Mouse (Mus musculus): ENCODE results near the gene Pmpca.

Pmpca gene

GRCm38 (mm10) chr2:26389154-26389690, at the start of gene Pmpca, which contains the start of gene Entr1:
TSS of gene Pmpca (plus strand) at chr2:26389339.
TSS of gene Entr1 (minus strand) at chr2:26389316.
- DNase-seq (ENCODE audit: low read depth in 1 of 2, low spot score in 2 of 2) = peak in 1 of 2 experiments; percentile 57

GRCm38 (mm10) chr2:26341510-26341981, 47.6 kb upstream of the Pmpca start:
- no peak for DNase-seq (ENCODE audit: low read depth in 1 of 2, low spot score in 2 of 2)

DNA sequence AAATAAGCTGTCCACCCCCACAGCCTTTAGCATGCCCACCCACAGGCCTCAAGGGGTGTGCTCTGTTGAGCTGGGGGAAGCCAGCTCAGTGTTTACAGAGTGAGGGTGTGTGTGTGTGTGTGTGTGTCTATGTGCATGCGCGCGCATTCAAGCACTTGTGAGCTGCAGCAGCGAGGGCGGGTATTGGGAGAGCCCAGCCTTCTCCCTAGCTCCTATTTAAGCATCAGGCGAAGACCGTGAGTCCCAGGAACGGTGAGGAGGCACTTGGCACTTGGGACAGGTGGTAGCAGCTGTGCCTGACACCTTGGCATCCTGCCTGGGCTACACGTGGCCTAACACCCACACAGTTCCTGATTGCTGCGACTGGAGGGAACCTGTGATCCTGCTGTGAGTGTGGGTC, 47.1 kb upstream of the Pmpca start:
- no peak for DNase-seq (ENCODE audit: low read depth in 1 of 2, low spot score in 2 of 2)

GRCm38 (mm10) chr2:26342609-26343490, 46.3 kb upstream of the Pmpca start:
- DNase-seq (ENCODE audit: low read depth in 1 of 2, low spot score in 2 of 2) = no peak

- DNase-seq (ENCODE audit: low read depth in 1 of 2, low spot score in 2 of 2) = no peak
Observed at GRCm38 (mm10) chr2:26348241-26348640, 40.9 kb upstream of the Pmpca start.

- peak; percentile 73 to 82 for DNase-seq (ENCODE audit: low read depth in 1 of 2, low spot score in 2 of 2)
Observed at GRCm38 (mm10) chr2:26351358-26352290, 37.5 kb upstream of the Pmpca start, which contains the start of gene Dnlz. TSS of gene Dnlz (minus strand) at chr2:26352110.

DNA sequence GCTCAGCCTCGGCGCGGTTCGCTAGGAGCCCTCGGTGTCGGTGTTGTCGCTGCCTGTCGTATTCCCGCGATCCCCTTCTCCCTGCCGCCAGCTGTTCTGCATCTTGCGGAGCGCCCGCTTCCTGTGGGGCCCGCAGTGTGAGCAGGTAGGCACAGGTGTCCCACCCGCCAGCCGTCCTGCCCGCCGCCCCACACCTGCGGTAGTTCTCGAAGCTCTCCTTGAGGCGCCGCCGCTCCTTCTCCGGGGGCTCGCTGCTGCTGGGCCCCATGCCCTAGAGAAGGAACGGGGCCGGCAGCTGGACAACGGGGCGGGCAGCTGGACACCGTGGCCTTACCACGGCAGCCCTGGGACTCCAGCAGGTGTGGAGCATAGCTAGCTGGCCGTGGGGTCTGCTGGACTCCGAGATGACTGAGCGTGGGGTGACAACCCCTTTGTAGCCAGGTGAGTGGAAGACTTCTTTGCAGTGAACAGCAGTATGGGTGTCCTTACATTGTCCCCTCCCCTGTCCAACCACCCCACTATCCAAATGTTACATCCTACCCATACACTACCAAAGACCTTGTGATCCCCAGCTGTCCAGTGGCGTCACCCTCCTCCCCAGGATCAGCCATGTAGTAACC, 36.7 kb upstream of the Pmpca start:
- no peak for DNase-seq (ENCODE audit: low read depth in 1 of 2, low spot score in 2 of 2)

- no peak for DNase-seq (ENCODE audit: low read depth in 1 of 2, low spot score in 2 of 2)
Observed at GRCm38 (mm10) chr2:26353066-26353980, 35.8 kb upstream of the Pmpca start.

DNA sequence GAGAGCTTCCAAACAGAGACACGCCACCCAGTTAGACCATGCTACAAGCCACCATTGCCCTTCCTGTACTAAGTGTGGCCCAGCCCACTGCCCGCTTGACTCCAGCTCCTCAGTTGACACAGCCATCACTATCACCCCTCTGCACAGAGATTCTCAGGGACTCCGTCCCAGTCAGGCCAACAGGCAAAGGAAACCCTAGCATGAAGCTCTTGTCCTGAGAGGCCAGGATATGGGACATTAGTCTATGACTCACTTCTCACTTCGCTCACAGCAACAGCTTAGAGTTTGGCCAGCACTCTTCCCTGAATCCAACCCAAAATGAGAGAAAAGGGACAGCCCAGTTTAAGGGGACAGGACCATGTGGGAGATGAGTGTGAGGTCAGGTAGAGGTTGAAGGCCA, 34.7 kb upstream of the Pmpca start:
- DNase-seq (ENCODE audit: low read depth in 1 of 2, low spot score in 2 of 2) = no peak

- no peak for DNase-seq (ENCODE audit: low read depth in 1 of 2, low spot score in 2 of 2)
Observed at GRCm38 (mm10) chr2:26356231-26356630, 32.9 kb upstream of the Pmpca start.

- no peak for DNase-seq (ENCODE audit: low read depth in 1 of 2, low spot score in 2 of 2)
Observed at GRCm38 (mm10) chr2:26356678-26357077, 32.5 kb upstream of the Pmpca start.

DNA sequence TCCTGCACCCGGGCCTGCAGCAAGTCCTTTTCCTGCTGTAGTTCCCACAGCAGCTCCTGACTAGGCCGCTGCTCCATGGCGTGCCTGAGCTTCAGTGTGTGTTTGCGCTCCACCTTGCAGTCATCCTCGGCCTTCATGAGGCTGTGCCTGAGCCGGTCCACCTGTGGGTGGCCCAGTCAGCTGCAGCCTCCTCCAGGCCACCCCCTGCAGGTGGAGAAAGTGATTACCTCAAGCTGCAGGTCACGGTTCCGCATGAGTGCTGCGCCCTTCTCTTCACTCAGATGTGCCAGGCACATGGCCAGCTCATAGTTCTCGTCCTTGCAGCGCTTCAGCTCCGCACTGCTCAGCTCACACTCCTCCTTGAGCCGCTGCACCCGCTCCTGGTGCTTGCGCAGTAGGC, 31.7 kb upstream of the Pmpca start:
- DNase-seq (ENCODE audit: low read depth in 1 of 2, low spot score in 2 of 2) = no peak

DNA sequence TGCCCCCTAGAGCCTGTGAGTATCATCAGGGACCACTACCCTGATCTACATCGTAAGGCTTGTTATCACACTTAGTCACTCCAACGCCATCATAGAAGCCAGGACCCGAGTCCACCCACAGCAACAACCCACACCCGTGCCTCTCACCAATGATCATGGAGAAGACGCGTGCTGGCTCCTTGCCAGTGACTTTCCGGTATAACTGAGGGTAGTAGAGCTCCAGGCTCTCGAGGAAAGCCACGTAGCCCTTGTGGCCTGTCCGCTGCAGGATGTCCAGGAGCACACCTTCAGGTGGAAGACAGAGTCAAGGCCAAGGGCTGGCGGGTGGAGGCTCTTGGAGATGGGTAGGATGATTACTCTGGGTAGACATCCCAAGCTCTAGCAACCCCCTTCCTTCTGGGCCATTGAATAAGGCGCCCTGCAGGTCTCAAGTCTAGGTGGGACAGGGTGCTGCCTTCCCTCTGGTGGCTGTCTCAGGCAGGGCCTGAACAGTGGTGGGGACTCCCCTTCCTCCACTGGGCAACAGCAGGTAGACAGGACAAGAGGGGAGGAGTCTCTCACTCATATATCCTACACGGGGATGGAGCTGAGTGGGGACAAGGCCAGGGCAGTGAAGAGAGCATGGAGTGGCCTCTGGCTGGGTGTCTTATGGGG, 30.3 kb upstream of the Pmpca start:
- DNase-seq (ENCODE audit: low read depth in 1 of 2, low spot score in 2 of 2) = no peak

- peak; percentile 37 to 47 for DNase-seq (ENCODE audit: low read depth in 1 of 2, low spot score in 2 of 2)
Observed at GRCm38 (mm10) chr2:26359983-26360382, 29.2 kb upstream of the Pmpca start.

- DNase-seq (ENCODE audit: low read depth in 1 of 2, low spot score in 2 of 2) = peak; percentile 57 to 64
Observed at GRCm38 (mm10) chr2:26360772-26361171, 28.4 kb upstream of the Pmpca start, which contains the start of gene Card9. TSS of gene Card9 (minus strand) at chr2:26360918.

DNA sequence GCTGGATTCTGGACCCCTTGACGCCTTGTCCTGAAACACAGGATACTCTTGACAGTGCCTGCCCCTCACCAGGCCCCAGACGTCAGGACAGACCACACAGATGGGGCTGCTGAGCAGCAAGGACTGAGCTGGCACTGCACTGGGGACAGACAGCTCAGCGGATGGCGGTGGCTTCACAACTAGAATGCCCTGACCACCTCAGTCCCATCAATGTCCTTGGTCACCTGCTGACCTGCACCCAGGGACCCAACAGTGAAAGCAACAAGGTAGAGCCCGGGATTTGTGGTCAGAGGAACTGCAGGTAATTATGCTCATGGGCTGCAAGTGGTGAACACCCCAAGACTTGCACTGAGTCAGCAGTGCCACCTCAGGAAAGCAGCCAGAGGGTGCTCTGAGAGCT, 26.1 kb upstream of the Pmpca start:
- no peak for DNase-seq (ENCODE audit: low read depth in 1 of 2, low spot score in 2 of 2)

- DNase-seq (ENCODE audit: low read depth in 1 of 2, low spot score in 2 of 2) = no peak
Observed at GRCm38 (mm10) chr2:26363481-26363880, 25.7 kb upstream of the Pmpca start.

GRCm38 (mm10) chr2:26364738-26365465, 24.2 kb upstream of the Pmpca start:
- no peak for DNase-seq (ENCODE audit: low read depth in 1 of 2, low spot score in 2 of 2)

GRCm38 (mm10) chr2:26367911-26368310, 21.2 kb upstream of the Pmpca start:
- no peak for DNase-seq (ENCODE audit: low read depth in 1 of 2, low spot score in 2 of 2)
